Mouse (Mus musculus) thymus, adult 2 months (tissue): ENCODE measurements around the gene Gfra1.

ENCODE experiments used
- CTCF ChIP-seq: fragments of 200-500 bp; IDR thresholded peaks from 2 replicates; pipeline ENCODE4 v1.5.1; 2012; ENCODE audit warnings: mild to moderate bottlenecking, control low read depth, low read length, moderate library complexity, borderline replicate concordance; ENCODE audit not compliant: control insufficient read depth, poor library complexity, insufficient read depth; ENCODE audit errors: extremely low read depth
- POLR2A ChIP-seq: fragments of 200-500 bp; IDR thresholded peaks from 2 replicates; pipeline ENCODE4 v1.6.1; 2012; ENCODE audit warnings: mild to moderate bottlenecking, low read length, control low read depth, moderate library complexity; ENCODE audit not compliant: control insufficient read depth, poor library complexity, insufficient read depth; ENCODE audit errors: extremely low read depth

DNA sequence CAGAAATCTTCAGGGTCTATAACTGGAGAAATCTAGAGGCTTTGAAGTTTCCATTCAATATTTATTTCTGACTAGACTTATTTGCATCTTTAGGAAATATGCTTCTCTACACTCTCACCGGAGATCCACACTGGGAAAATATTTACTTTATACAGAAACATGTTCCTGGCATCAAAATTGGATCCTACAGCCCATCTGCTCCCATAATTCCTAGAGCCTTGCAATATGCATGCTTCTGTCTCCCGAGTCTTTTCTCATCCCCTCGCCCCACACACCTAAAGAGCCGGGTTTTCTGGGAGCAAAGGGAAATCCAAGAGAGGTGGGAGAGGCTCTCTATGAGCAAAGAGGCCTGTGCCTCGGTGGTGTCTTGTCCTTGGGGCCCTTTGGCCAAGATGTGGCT lies 184.9 kb downstream of the Gfra1 start:
- no peak for TF ChIP-seq POLR2A
- TF ChIP-seq CTCF, result no peak
